Mouse (Mus musculus): Measurements from ENCODE around the gene Igfals. TPM values are rescaled to one million over a fixed set of nuclear protein-coding genes. Genes with fewer than 3 reads are reported as not detected.

Igfals gene
- polyA plus RNA-seq, 2 experiments, result 0.08 to 0.10 TPM

- 90% methylated on average over 9 of the region's 9 CpGs for WGBS
Measured at GRCm38 (mm10) chr17:24903767-24904166, 38.0 kb downstream of the Igfals start.

GRCm38 (mm10) chr17:24907591-24907990 is 41.8 kb downstream of the Igfals start:
- no peak overlapping the region for H3K4me3 ChIP-seq (replicated peaks; ENCODE audit: low read length)
- peaks cover 97% of the 10 kb centered on the region for H3K36me3 ChIP-seq (ENCODE audit: control insufficient read depth, insufficient read depth, low read length)
- no peak overlapping the region for H3K27ac ChIP-seq (replicated peaks; ENCODE audit: low read depth, low read length)
- no peak overlapping the region for H3K9ac ChIP-seq (ENCODE audit: low read depth, low read length, severe bottlenecking)
- no peaks in the 10 kb centered on the region for H3K9me3 ChIP-seq (ENCODE audit: control insufficient read depth, low read length)
- DNase-seq (ENCODE audit: low spot score) (no peak), ATAC-seq (ENCODE audit: low FRiP score, low read depth) (no peak)
- H3K27me3 ChIP-seq (ENCODE audit: control insufficient read depth, insufficient read depth, low read length), result no peaks in the 10 kb centered on the region
- TF ChIP-seq POLR2A (IDR thresholded peaks at IDR 0.05; ENCODE audit: borderline replicate concordance, extremely low read depth, insufficient read depth, insufficient read length), result no peak
- no peaks in the 10 kb centered on the region for H3K4me1 ChIP-seq (ENCODE audit: control insufficient read depth, insufficient read depth, low read length)
- no peak overlapping the region for H3K4me2 ChIP-seq (replicated peaks; ENCODE audit: low read depth, low read length, severe bottlenecking)
- 97% methylated on average over 2 of the region's 2 CpGs for WGBS

More at GRCm38 (mm10) chr17:24903767-24904166, 38.0 kb downstream of the Igfals start:
- Histone ChIP-seq H3K27ac (replicated peaks; ENCODE audit: low read depth, low read length) (no peak overlapping the region), H3K9ac (ENCODE audit: low read depth, low read length, severe bottlenecking) (no peak overlapping the region), H3K27me3 (ENCODE audit: control insufficient read depth, insufficient read depth, low read length) (no peaks in the 10 kb centered on the region), H3K4me2 (replicated peaks; ENCODE audit: low read depth, low read length, severe bottlenecking) (no peak overlapping the region), H3K9me3 (ENCODE audit: control insufficient read depth, low read length) (no peaks in the 10 kb centered on the region), H3K4me3 (replicated peaks; ENCODE audit: low read length) (no peak overlapping the region), H3K4me1 (ENCODE audit: control insufficient read depth, insufficient read depth, low read length) (no peaks in the 10 kb centered on the region), H3K36me3 (ENCODE audit: control insufficient read depth, insufficient read depth, low read length) (peaks cover 98% of the 10 kb centered on the region)
- ATAC-seq (ENCODE audit: low FRiP score, low read depth), result no peak
- DNase-seq (ENCODE audit: low spot score), result no peak
- no peak for TF ChIP-seq POLR2A (IDR thresholded peaks at IDR 0.05; ENCODE audit: borderline replicate concordance, extremely low read depth, insufficient read depth, insufficient read length)

- no peak for TF ChIP-seq POLR2A (IDR thresholded peaks at IDR 0.05; ENCODE audit: borderline replicate concordance, extremely low read depth, insufficient read depth, insufficient read length)
- Histone ChIP-seq H3K9ac (ENCODE audit: low read depth, low read length, severe bottlenecking) (no peak overlapping the region), H3K4me1 (ENCODE audit: control insufficient read depth, insufficient read depth, low read length) (no peaks in the 10 kb centered on the region), H3K27me3 (ENCODE audit: control insufficient read depth, insufficient read depth, low read length) (no peaks in the 10 kb centered on the region), H3K27ac (replicated peaks; ENCODE audit: low read depth, low read length) (no peak overlapping the region), H3K4me2 (replicated peaks; ENCODE audit: low read depth, low read length, severe bottlenecking) (no peak overlapping the region), H3K4me3 (replicated peaks; ENCODE audit: low read length) (no peak overlapping the region), H3K36me3 (ENCODE audit: control insufficient read depth, insufficient read depth, low read length) (peaks cover 96% of the 10 kb centered on the region), H3K9me3 (ENCODE audit: control insufficient read depth, low read length) (no peaks in the 10 kb centered on the region)
- DNase-seq (ENCODE audit: low spot score) (no peak), ATAC-seq (ENCODE audit: low FRiP score, low read depth) (no peak)
Measured at GRCm38 (mm10) chr17:24913984-24914383, 48.2 kb downstream of the Igfals start.

DNA sequence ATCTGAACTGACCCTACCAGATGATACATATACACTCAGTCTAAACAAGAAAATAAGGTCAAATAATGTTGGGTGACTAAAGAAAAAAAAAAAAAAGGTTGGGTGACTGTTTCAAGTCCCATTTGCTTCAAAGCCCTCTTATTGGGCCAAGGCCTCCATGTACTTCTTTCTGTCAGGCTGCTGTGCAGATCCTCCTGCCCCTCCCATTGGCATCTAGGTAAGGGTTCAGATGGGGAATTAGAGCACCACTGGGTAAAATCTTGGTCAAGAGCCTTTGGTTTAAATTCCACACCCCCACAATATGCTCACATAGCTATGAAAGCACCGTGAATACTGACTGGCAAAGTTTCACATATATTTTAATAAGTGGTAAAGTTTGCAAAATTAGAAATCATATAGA is 57.4 kb downstream of the Igfals start:
- Histone ChIP-seq H3K4me1 (ENCODE audit: control insufficient read depth, insufficient read depth, low read length) (no peaks in the 10 kb centered on the region), H3K4me3 (replicated peaks; ENCODE audit: low read length) (no peak overlapping the region), H3K27ac (replicated peaks; ENCODE audit: low read depth, low read length) (no peak overlapping the region), H3K27me3 (ENCODE audit: control insufficient read depth, insufficient read depth, low read length) (no peaks in the 10 kb centered on the region), H3K9me3 (ENCODE audit: control insufficient read depth, low read length) (no peaks in the 10 kb centered on the region), H3K9ac (ENCODE audit: low read depth, low read length, severe bottlenecking) (no peak overlapping the region), H3K4me2 (replicated peaks; ENCODE audit: low read depth, low read length, severe bottlenecking) (no peak overlapping the region), H3K36me3 (ENCODE audit: control insufficient read depth, insufficient read depth, low read length) (peaks cover 87% of the 10 kb centered on the region)
- no peak for ATAC-seq (ENCODE audit: low FRiP score, low read depth)
- WGBS, result 94% methylated on average over 1 of the region's 1 CpGs
- no peak for DNase-seq (ENCODE audit: low spot score)
- TF ChIP-seq POLR2A (IDR thresholded peaks at IDR 0.05; ENCODE audit: borderline replicate concordance, extremely low read depth, insufficient read depth, insufficient read length), result no peak

DNA sequence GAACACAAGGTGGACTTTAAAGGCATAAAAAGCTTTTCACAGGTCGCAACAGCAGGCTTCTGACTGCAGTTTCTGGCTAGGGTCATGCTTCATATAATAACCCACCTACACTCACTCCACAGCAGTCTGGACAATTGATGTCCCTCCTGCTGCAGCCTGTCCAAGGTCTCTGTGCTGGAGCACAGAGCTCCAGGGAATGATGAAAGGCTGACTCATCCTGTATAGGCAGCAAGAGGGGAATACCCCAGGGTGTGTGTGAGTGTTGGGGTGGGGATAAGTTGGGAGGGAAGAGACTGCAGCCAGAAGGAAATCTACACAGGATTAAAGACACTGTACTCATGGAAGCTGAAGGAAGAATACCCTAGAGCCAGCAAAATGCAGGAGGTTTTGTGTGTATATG is 63.7 kb downstream of the Igfals start:
- no peak for ATAC-seq (ENCODE audit: low FRiP score, low read depth)
- 64% methylated on average over 1 of the region's 1 CpGs for WGBS

More for the DNA sequence above, 63.7 kb downstream of the Igfals start:
- H3K27ac ChIP-seq (replicated peaks; ENCODE audit: low read depth, low read length), result no peak overlapping the region
- H3K36me3 ChIP-seq (ENCODE audit: control insufficient read depth, insufficient read depth, low read length), result peaks cover 31% of the 10 kb centered on the region
- H3K4me1 ChIP-seq (ENCODE audit: control insufficient read depth, insufficient read depth, low read length), result no peaks in the 10 kb centered on the region
- no peak overlapping the region for H3K9ac ChIP-seq (ENCODE audit: low read depth, low read length, severe bottlenecking)
- H3K4me2 ChIP-seq (replicated peaks; ENCODE audit: low read depth, low read length, severe bottlenecking), result no peak overlapping the region
- TF ChIP-seq POLR2A (IDR thresholded peaks at IDR 0.05; ENCODE audit: borderline replicate concordance, extremely low read depth, insufficient read depth, insufficient read length), result no peak
- no peaks in the 10 kb centered on the region for H3K9me3 ChIP-seq (ENCODE audit: control insufficient read depth, low read length)
- no peak overlapping the region for H3K4me3 ChIP-seq (replicated peaks; ENCODE audit: low read length)
- DNase-seq (ENCODE audit: low spot score), result no peak
- no peaks in the 10 kb centered on the region for H3K27me3 ChIP-seq (ENCODE audit: control insufficient read depth, insufficient read depth, low read length)

Other genes with a start within 250 kb of the Igfals start
- gene Tsc2, start 233.4 kb upstream of the Igfals start, polyA plus RNA-seq (2012; rRNA removed), result 162 and 199 TPM in 2 replicates
- gene Tsc2, start 233.4 kb upstream of the Igfals start, polyA plus RNA-seq (2014; fragmentation: Nextera tagmentation; extraction: Ambion mirVana), result 62.9 and 70.6 TPM in 2 replicates
- 28.5 and 30.0 TPM in 2 replicates for gene Nthl1, start 233.3 kb upstream of the Igfals start, polyA plus RNA-seq (2012; rRNA removed)
- 17.8 and 21.5 TPM in 2 replicates for gene Nthl1, start 233.3 kb upstream of the Igfals start, polyA plus RNA-seq (2014; fragmentation: Nextera tagmentation; extraction: Ambion mirVana)
- gene Slc9a3r2, start 215.7 kb upstream of the Igfals start, polyA plus RNA-seq (2012; rRNA removed), result 56.2 and 65.0 TPM in 2 replicates
- 60.1 and 71.5 TPM in 2 replicates for gene Slc9a3r2, start 215.7 kb upstream of the Igfals start, polyA plus RNA-seq (2014; fragmentation: Nextera tagmentation; extraction: Ambion mirVana)
- gene Npw, start 207.5 kb upstream of the Igfals start, polyA plus RNA-seq (2012; rRNA removed), result 0.47 and 0.58 TPM in 2 replicates
- gene Npw, start 207.5 kb upstream of the Igfals start, polyA plus RNA-seq (2014; fragmentation: Nextera tagmentation; extraction: Ambion mirVana), result 0.33 and 0.41 TPM in 2 replicates
- gene Zfp598, start 196.3 kb upstream of the Igfals start, polyA plus RNA-seq (2012; rRNA removed), result 91.4 and 112 TPM in 2 replicates
- gene Zfp598, start 196.3 kb upstream of the Igfals start, polyA plus RNA-seq (2014; fragmentation: Nextera tagmentation; extraction: Ambion mirVana), result 29.9 and 31.8 TPM in 2 replicates
- gene Syngr3, start 176.0 kb upstream of the Igfals start, polyA plus RNA-seq (2012; rRNA removed), result 2.6 and 3.0 TPM in 2 replicates
- 3.1 and 4.9 TPM in 2 replicates for gene Syngr3, start 176.0 kb upstream of the Igfals start, polyA plus RNA-seq (2014; fragmentation: Nextera tagmentation; extraction: Ambion mirVana)
- 27.3 and 34.2 TPM in 2 replicates for gene Gfer, start 169.8 kb upstream of the Igfals start, polyA plus RNA-seq (2012; rRNA removed)
- gene Gfer, start 169.8 kb upstream of the Igfals start, polyA plus RNA-seq (2014; fragmentation: Nextera tagmentation; extraction: Ambion mirVana), result 38.6 and 39.5 TPM in 2 replicates
- gene Noxo1, start 169.8 kb upstream of the Igfals start, polyA plus RNA-seq (2012; rRNA removed), result 9.2 and 11.9 TPM in 2 replicates
- gene Noxo1, start 169.8 kb upstream of the Igfals start, polyA plus RNA-seq (2014; fragmentation: Nextera tagmentation; extraction: Ambion mirVana), result 3.8 and 4.5 TPM in 2 replicates
- gene Tbl3, start 158.3 kb upstream of the Igfals start, polyA plus RNA-seq (2012; rRNA removed), result 62.1 and 72.1 TPM in 2 replicates
- 62.8 and 73.9 TPM in 2 replicates for gene Tbl3, start 158.3 kb upstream of the Igfals start, polyA plus RNA-seq (2014; fragmentation: Nextera tagmentation; extraction: Ambion mirVana)
- gene Rnf151, start 147.9 kb upstream of the Igfals start, polyA plus RNA-seq (2012; rRNA removed), result 0.85 and 0.98 TPM in 2 replicates
- gene Rnf151, start 147.9 kb upstream of the Igfals start, polyA plus RNA-seq (2014; fragmentation: Nextera tagmentation; extraction: Ambion mirVana), result 0.19 and 0.40 TPM in 2 replicates
- 2,709 and 3,185 TPM in 2 replicates for gene Rps2, start 147.9 kb upstream of the Igfals start, polyA plus RNA-seq (2012; rRNA removed)
- gene Rps2, start 147.9 kb upstream of the Igfals start, polyA plus RNA-seq (2014; fragmentation: Nextera tagmentation; extraction: Ambion mirVana), result 1,651 and 1,722 TPM in 2 replicates
- 178 and 192 TPM in 2 replicates for gene Ndufb10, start 141.5 kb upstream of the Igfals start, polyA plus RNA-seq (2012; rRNA removed)
- 235 and 237 TPM in 2 replicates for gene Ndufb10, start 141.5 kb upstream of the Igfals start, polyA plus RNA-seq (2014; fragmentation: Nextera tagmentation; extraction: Ambion mirVana)
- gene Rpl3l, start 138.2 kb upstream of the Igfals start, polyA plus RNA-seq (2012; rRNA removed), result not detected in 2 replicates
- gene Rpl3l, start 138.2 kb upstream of the Igfals start, polyA plus RNA-seq (2014; fragmentation: Nextera tagmentation; extraction: Ambion mirVana), result 0.19 TPM in 1 of 2 replicates, not detected in the other
- 36.2 and 44.1 TPM in 2 replicates for gene Msrb1, start 129.4 kb upstream of the Igfals start, polyA plus RNA-seq (2012; rRNA removed)
- gene Msrb1, start 129.4 kb upstream of the Igfals start, polyA plus RNA-seq (2014; fragmentation: Nextera tagmentation; extraction: Ambion mirVana), result 29.8 and 29.9 TPM in 2 replicates
- gene Hs3st6, start 113.0 kb upstream of the Igfals start, polyA plus RNA-seq (2012; rRNA removed), result 5.3 and 8.7 TPM in 2 replicates
- gene Hs3st6, start 113.0 kb upstream of the Igfals start, polyA plus RNA-seq (2014; fragmentation: Nextera tagmentation; extraction: Ambion mirVana), result 4.9 and 5.6 TPM in 2 replicates
- gene Meiob, start 61.7 kb upstream of the Igfals start, polyA plus RNA-seq (2012; rRNA removed), result not detected in 2 replicates
- gene Meiob, start 61.7 kb upstream of the Igfals start, polyA plus RNA-seq (2014; fragmentation: Nextera tagmentation; extraction: Ambion mirVana), result not detected in 2 replicates
- gene Hagh, start 25.9 kb upstream of the Igfals start, polyA plus RNA-seq (2012; rRNA removed), result 23.9 and 25.7 TPM in 2 replicates
- gene Hagh, start 25.9 kb upstream of the Igfals start, polyA plus RNA-seq (2014; fragmentation: Nextera tagmentation; extraction: Ambion mirVana), result 29.4 and 35.4 TPM in 2 replicates
- gene Fahd1, start 15.6 kb upstream of the Igfals start, polyA plus RNA-seq (2012; rRNA removed), result 12.8 and 14.8 TPM in 2 replicates
- 16.5 and 17.4 TPM in 2 replicates for gene Fahd1, start 15.6 kb upstream of the Igfals start, polyA plus RNA-seq (2014; fragmentation: Nextera tagmentation; extraction: Ambion mirVana)
- 27.4 and 31.2 TPM in 2 replicates for gene Nubp2, start 20.4 kb downstream of the Igfals start, polyA plus RNA-seq (2012; rRNA removed)
- 54.0 and 55.5 TPM in 2 replicates for gene Nubp2, start 20.4 kb downstream of the Igfals start, polyA plus RNA-seq (2014; fragmentation: Nextera tagmentation; extraction: Ambion mirVana)
- gene Spsb3, start 20.6 kb downstream of the Igfals start, polyA plus RNA-seq (2012; rRNA removed), result 49.6 and 53.4 TPM in 2 replicates
- gene Spsb3, start 20.6 kb downstream of the Igfals start, polyA plus RNA-seq (2014; fragmentation: Nextera tagmentation; extraction: Ambion mirVana), result 39.4 and 40.8 TPM in 2 replicates
- gene Eme2, start 29.1 kb downstream of the Igfals start, polyA plus RNA-seq (2012; rRNA removed), result 39.1 and 43.9 TPM in 2 replicates
- 28.7 and 28.9 TPM in 2 replicates for gene Eme2, start 29.1 kb downstream of the Igfals start, polyA plus RNA-seq (2014; fragmentation: Nextera tagmentation; extraction: Ambion mirVana)
- gene Mrps34, start 29.1 kb downstream of the Igfals start, polyA plus RNA-seq (2012; rRNA removed), result 101 and 121 TPM in 2 replicates
- gene Mrps34, start 29.1 kb downstream of the Igfals start, polyA plus RNA-seq (2014; fragmentation: Nextera tagmentation; extraction: Ambion mirVana), result 82.1 and 82.7 TPM in 2 replicates
- gene Nme3, start 30.5 kb downstream of the Igfals start, polyA plus RNA-seq (2012; rRNA removed), result 30.3 and 36.5 TPM in 2 replicates
- gene Nme3, start 30.5 kb downstream of the Igfals start, polyA plus RNA-seq (2014; fragmentation: Nextera tagmentation; extraction: Ambion mirVana), result 47.6 and 48.4 TPM in 2 replicates
- gene Mapk8ip3, start 71.0 kb downstream of the Igfals start, polyA plus RNA-seq (2012; rRNA removed), result 186 and 210 TPM in 2 replicates
- gene Mapk8ip3, start 71.0 kb downstream of the Igfals start, polyA plus RNA-seq (2014; fragmentation: Nextera tagmentation; extraction: Ambion mirVana), result 41.4 and 46.4 TPM in 2 replicates
- gene Jpt2, start 94.7 kb downstream of the Igfals start, polyA plus RNA-seq (2012; rRNA removed), result 85.4 and 89.6 TPM in 2 replicates
- gene Jpt2, start 94.7 kb downstream of the Igfals start, polyA plus RNA-seq (2014; fragmentation: Nextera tagmentation; extraction: Ambion mirVana), result 98.7 and 99.0 TPM in 2 replicates
- 33.5 and 41.9 TPM in 2 replicates for gene Cramp1l, start 149.8 kb downstream of the Igfals start, polyA plus RNA-seq (2012; rRNA removed)
- gene Cramp1l, start 149.8 kb downstream of the Igfals start, polyA plus RNA-seq (2014; fragmentation: Nextera tagmentation; extraction: Ambion mirVana), result 8.1 and 10.0 TPM in 2 replicates
- 18.5 and 20.4 TPM in 2 replicates for gene Ift140, start 150.1 kb downstream of the Igfals start, polyA plus RNA-seq (2012; rRNA removed)
- gene Ift140, start 150.1 kb downstream of the Igfals start, polyA plus RNA-seq (2014; fragmentation: Nextera tagmentation; extraction: Ambion mirVana), result 15.3 and 16.4 TPM in 2 replicates
- gene Tmem204, start 217.6 kb downstream of the Igfals start, polyA plus RNA-seq (2012; rRNA removed), result 12.1 and 18.1 TPM in 2 replicates
- gene Tmem204, start 217.6 kb downstream of the Igfals start, polyA plus RNA-seq (2014; fragmentation: Nextera tagmentation; extraction: Ambion mirVana), result 17.3 and 18.5 TPM in 2 replicates
- gene Telo2, start 250.0 kb downstream of the Igfals start, polyA plus RNA-seq (2012; rRNA removed), result 41.7 and 51.0 TPM in 2 replicates
- 31.1 and 43.0 TPM in 2 replicates for gene Telo2, start 250.0 kb downstream of the Igfals start, polyA plus RNA-seq (2014; fragmentation: Nextera tagmentation; extraction: Ambion mirVana)